Mouse (Mus musculus) spleen, adult 12 weeks (tissue): ENCODE results near the gene Srsf2.
"Not testable (repeated sequence)": the region's sequence is repeated elsewhere in the genome, so short reads cannot be mapped to it uniquely, and the experiment has no call there.

ENCODE experiments used
- DNase-seq: peaks from one replicate; pipeline ENCODE4 v3.0.0; 2022; ENCODE audit warnings: low spot score

Srsf2 gene

DNA sequence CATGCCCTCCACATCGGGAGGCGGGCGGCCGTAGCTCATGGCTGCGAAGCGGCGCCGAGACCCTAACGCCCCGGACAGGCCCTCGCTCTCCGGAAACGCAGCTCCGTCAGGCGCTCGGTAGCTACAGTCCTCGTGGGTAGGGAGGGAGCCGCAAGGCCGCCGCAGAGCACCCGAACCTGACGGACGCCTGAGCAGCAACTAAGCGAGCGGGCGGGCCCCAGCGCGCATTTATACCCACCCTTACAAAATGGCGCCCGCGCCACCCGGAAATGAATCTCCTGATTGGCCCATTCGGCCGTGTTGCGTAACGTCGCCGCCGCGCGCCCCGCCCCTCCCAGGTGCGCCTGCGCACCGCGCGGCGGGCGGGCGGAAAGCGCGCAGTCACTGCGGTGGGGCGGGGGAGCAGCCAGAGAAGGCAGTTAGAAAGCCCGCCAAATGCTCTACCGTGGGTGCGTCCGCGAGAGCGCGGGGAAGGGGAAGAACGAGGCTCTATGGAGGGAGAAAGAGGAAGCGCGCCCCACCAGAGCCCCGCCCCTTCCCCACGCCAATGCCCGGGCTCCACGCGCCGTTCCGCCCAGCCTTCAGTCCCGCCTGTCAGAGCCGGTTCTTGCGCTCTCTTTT lies at the start of gene Srsf2:
Gene Srsf2, minus strand, starts transcription at position 204 of the 621 bp plus-strand sequence.
- DNase-seq: peak; percentile 96

DNA sequence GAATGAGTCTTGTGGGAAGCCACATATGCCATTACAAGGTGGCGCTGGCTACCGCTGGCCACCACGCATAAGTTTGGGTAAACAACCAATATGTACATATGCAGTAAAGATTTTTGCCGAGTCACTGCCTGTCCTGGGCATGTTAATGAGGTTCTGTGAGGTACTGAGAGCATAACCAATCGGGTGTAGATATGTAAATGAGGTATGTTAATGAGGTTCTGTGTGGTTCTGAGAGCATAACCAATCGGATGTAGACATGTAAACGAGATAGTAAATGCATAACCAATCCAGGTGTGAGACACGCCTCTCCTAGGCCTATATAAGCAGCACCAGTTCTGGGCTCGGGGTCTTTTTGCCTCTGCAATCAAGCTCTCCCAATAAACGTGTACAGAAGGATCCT lies 49.7 kb upstream of the Srsf2 start:
- not testable (repeated sequence) for DNase-seq

DNA sequence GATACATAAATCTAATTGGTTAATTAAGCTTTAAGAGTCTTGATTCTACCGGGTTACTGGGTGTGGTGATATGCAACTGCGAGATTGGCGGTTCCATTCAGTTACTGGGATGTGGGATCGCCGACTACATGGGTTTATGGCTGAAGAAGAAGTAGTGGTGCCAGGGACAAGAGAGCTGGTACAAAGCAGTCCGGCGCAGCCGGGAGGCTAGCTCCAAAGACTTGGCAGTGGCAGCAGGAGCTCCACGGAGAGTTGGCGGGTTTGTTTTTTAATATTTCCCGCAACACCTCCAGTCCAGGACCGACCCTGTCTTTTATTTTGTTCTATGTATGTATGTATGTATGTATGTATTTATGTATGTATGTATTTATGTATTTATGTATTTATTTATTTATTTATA lies 46.4 kb upstream of the Srsf2 start:
- no peak for DNase-seq

DNA sequence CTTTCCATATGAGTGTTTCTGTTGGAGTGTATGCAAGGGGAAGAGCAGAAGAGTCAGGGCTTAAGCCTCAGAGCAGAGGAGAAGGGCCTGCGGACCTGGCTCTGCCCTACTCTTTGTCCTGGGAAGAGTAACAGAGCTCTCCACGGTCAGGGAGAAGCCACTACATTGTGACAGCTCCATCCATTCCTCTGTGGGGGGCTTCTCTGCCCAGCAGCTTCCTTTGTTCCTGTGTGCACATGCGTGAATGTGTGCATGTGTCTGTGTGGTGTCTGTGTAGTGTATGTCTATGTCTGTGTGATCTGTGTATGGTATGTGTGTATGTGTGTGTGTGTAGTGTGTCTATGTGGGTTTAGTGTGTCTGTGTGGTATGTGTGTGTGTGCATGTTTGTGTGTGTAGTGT lies 42.5 kb upstream of the Srsf2 start:
- no peak for DNase-seq

DNA sequence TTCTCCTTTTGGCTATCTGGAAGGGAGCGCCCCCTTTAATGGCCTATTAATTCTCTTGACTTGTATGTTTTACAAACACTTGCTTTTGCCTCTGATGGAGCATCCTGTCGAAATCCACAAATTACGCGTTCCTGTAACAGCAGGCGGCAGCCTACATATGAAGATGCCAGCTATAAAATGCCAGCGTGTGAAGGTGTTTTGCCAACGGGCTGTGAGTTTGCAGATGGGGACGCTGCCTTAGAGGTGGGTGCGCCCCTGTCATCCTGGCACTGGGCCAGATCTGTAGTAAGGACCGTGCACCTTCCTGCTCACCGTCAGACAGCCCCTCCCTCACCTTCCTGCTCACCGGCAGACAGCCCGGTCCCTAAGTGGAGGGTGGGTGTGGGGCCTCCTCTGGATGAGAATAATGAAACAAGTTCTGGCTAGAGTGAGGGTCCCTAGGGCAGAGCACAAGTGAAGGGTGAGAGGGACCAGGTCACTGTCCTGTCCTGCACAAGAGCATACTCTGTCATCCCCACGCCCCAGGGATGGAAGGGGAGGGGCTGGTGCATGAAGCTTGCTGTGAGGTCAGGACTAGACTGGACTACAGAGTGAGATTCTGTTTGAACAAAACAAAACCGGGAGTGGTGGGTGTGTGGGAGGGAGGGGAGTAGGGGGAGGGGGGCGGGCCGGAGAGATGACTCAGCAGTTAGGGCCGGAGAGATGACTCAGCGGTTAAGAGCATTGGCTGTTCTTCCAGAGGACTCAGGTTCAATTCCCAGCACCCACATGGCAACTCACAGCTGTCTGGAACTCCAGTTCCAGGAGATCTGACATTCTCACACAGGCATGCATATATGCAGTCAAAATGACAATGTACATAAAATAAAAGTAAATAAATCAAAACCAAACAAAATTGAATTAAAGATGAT lies 40.9 kb upstream of the Srsf2 start:
- no peak for DNase-seq

DNA sequence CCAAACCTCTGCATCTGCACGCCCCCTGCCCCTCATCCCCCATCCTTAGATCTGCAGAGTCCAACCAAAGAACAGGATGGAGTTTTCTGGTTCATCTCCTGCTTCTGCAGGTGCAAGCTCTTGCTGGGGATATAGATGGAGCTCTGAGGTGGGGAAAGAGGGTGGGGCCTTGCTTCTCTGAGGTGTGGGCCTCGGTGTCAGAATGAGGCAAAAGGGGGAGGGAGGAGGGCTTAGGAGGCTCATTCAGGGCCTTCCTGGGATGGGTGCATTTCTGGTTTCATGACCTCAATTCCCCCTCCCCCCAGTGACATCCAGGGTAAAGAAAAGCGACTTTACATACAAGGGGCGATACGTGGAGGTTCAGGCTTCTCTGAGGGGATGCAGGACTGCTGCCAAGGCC lies 34.2 kb upstream of the Srsf2 start:
- no peak for DNase-seq

DNA sequence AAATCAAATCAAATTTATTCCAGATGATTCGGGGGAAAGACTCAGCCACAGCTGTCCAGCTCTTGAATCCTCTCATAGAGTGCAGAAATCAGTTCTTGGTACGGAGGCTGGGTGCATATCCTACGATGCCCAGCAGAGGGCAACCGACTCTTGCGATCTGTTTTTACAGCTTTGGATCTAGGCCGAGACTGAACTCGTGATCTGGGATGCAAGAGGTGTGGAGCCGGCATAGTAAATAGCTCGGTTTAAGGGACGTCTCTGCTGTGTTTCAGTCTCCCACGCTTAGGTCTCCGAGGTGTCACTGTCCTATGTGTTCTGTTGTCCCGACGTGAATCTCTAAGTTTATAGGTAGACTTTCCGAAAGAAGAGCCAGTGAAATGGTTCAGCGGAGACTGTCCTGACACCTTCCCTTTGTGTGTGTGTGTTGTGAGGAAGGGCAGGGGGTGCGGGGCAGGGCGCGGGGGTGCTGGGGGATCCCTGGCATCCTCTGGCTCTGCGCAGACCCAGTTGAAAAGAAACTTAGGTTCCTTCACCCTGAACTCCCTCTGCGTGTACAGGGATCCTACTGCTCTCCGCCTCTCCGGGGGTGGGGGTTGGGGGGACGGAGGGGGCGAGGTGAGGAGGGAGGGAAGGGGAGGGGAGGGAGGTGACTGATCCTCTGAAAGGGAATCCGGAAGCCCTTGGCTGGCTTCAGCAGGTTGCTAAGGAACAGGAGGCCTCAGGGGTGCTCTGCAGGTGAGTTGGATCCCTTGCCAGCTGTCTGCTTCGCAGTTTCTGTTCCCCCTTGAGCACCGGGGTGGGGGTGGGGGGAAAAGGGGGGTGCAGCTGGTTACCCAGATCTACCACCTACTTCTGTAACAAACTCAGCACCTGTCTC lies 32.6 kb upstream of the Srsf2 start:
- peak; percentile 36 for DNase-seq

DNA sequence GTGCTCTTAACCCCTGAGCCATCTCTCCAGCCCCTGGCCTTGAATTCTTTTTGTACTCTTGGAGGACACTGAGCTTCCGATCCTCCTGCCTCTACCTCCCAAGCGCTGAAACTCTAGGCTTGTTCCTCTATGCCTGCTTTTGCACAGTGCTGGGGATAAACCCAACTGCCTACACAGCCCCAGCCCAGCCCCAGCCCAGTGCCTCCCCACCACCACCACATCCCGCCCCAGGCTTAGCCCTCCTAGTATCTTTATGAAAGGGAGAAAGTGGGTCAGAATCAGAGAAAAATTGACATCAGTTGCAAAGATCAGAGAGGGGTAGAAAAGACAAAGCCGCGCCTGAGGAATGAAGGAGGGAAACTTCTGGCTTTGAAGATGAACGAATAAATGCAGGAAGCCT lies 31.2 kb upstream of the Srsf2 start:
- no peak for DNase-seq

DNA sequence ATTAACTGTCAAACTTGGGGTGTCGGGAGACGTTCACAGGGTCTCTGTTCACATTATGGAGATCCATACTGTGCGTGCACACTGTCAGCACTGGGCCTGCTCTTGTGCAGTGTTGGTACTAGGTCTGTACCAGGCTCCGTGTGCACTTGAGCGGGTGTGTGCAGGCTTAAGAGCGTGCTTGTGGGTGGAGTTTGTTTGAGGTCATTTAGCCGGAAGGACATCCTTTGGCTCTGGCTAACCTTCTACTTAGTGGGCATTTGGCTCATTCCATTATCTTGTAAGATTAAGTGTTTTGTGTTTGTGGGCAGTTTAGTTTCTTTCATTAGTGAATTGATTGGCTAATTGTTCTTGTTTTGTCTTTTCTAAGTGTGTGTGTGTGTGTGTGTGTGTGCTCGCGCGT lies 29.6 kb upstream of the Srsf2 start:
- no peak for DNase-seq

DNA sequence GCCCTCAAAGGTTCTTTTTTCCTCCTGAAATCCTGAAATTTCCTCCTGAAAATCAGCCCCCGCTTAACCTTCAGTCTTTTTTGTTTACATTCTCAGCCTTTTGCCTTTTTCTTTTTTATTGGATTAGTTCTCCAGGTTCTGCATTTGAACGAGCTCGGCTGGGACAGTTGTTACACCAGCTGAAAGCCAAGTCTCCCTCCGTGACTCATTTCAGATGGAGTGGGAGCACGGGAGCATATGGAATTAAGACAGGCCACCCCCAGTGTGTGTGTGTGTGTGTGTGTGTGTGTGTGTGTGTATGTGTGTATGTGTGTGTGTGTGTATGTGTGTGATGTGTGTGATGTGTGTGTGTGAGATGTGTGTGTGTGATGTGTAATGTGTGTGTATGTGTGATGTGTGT lies 28.5 kb upstream of the Srsf2 start:
- no peak for DNase-seq

DNA sequence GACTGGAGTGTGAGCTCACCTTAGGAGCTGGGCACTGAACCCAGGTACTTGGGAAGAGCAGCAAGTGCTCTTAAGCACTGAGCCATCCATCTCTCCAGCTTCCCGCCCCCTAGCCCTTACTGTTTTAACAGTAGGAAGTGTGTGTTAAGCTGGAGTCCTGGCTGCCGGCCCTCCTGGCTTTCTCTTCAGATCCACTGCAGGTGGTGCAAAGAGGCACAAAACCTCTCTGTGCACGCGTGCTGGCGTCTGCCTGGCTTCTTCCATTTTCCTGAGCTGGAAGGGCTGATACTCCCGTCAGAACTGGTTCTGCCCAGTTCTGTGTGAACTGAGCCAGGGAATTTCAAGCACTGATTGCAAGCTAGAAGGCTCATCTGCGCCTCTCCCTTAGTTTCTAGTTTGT lies 27.9 kb upstream of the Srsf2 start:
- DNase-seq: no peak

DNA sequence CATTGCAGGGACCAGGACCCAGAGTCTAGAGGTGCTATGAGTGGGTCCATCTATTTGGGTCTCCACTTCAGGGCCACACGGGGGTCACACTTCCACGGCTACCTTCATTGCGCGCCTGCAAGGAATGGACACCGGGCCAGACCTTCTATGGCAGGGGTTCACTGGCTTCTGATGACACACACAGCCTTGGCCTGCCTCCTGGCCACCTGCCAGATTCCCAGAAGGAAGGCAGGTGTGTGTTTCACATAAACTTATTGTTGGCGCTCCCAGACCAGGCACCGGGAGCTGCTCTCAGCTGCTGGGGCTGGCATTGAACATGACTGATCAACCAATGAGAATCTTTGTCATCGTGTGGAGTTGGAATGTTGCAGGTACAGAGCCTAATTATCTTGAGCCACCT lies 25.6 kb upstream of the Srsf2 start:
- DNase-seq: no peak

DNA sequence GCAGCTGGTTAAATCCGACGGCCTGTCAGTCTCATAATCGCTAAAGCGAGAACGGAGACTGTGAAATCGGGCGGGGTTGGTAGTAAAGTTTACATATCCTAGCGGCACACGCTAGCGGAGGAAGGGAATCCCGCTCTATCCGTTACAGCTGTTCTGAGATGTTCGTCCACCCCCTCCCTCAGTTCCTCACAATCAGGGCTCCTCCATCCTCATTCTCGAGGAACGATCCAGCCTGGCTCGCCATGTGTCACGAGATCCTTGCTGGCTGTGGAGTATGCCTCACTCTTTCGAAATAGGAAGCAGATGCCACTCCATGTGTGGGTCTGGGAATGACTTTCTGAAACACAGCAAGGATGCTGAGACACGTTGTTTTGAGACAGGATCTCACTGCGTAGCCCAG lies 21.1 kb upstream of the Srsf2 start:
- no peak for DNase-seq

DNA sequence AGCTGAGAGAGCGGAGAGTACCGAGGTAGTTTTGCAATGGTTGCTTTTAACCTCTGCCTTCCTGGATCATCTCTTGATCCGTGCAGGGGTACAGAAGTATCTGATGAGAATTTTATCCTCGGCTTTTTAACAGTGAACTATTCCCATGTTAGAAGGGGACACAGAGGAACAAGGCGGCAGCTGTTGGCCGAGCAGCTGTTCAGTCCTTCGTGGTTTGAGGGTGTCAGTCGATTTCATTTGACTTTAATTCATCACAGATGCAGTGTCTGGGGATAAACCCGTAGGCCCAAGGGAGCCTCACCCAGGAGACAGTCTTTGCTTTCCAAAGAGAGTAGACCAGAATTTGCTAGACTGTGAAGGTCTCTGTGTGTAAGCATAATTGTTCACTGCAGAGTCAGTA lies 18.6 kb upstream of the Srsf2 start:
- DNase-seq: no peak

DNA sequence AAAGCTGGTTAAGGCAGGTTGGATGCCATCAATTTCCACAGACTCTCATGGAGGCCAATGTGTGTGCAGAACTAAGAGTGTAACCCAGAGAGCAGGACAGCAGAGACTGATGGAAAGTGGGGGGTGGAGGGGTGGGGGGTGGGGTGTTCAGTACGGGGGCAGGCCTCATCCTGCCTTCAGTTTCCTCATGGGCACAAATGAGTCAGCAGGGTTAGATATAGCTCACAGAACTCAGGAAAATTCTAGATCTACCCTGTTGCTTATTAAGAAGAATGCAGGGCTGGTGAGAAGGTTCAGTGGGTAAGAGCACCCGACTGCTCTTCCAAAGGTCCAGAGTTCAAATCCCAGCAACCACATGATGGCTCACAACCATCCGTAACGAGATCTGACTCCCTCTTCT lies 16.7 kb upstream of the Srsf2 start:
- DNase-seq: no peak

DNA sequence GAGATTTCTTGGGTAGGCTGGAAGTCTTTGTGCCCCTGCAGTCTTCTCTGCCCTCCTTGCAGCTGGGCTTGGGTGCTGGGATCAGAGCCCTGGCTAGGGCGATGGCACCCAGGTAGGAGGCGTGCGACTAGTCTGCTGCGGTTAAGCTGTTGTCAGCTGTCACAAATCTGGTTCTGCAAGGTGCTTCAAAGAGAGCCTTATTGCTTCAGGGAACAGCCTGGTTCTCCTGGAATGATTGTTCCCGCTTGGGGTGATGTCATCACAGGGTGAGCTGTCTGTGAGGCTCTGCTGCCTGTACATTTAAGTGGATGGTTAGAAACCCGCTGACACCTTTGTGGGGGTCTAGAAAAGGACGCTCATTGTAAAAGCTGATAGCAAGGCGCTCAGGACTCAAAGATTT lies 16.3 kb upstream of the Srsf2 start:
- no peak for DNase-seq

DNA sequence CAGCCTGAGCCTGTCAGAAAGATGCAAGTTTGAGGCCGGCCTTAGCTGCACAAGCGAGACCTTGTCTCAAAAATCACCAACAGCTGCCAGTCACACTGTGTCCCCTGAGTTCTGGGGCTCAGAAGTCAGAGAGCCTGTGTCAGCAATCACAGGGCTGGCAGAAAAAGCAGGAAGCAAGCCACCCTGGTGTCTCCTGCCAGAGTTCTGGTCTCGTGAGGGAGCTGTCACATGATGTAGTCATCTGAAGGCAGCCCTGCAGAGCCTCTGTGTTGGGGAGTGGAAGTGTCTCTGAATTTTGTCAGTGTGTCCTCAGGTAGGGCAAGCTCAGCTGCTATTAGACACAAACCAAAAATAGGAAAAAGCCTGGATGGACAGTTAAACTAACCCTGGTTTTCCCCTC lies 15.2 kb upstream of the Srsf2 start:
- DNase-seq: no peak

DNA sequence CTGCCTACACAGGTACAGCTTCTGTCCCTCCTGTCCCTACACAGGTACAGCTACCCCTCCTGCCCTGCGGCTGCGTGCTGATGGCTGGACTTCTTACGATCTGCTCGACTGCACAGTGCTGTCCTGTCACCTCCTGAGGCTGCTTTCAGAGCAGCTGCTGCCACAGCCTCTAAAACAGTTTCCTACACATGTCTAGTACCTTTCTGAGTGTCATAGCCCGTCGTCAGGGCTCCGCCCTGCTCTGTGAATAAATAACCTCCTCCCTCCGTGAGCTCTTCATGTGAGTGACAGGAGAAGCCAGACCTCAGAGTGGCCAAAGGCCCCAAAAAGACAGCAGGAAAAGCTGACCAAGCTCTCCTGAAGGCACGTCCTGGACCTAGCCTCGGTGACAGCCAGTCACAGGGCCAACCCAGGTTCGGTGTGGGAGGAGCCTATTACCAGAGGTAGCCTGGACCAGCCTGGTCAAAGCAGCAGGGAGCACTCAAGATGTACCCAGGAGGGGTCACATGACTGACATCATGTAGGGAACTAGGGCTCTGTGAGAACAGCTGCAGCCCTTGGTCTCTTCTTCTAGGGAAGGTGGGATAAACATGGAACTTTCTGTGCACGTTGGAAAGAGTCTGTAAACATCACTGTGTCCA lies 13.2 kb upstream of the Srsf2 start:
- DNase-seq: no peak

DNA sequence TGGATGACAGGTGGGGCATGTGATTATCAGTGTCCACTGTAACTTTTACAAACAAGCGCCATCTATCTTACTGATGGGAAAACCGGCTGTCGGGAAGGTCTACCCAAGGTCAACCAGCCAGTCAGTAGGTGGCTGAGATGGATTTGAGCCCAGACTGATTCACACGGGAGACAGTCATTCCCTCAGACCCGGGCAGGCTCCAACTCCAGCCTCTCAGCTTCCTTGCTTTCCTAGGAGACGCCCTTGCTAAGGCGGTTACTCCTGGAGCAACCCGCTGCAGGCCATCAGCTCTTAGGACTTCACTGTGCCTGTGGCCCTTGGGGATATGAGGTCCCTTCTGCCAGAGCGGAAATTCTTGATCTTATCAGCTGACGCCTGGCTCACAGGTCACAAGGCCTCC lies 11.6 kb upstream of the Srsf2 start:
- DNase-seq: no peak

DNA sequence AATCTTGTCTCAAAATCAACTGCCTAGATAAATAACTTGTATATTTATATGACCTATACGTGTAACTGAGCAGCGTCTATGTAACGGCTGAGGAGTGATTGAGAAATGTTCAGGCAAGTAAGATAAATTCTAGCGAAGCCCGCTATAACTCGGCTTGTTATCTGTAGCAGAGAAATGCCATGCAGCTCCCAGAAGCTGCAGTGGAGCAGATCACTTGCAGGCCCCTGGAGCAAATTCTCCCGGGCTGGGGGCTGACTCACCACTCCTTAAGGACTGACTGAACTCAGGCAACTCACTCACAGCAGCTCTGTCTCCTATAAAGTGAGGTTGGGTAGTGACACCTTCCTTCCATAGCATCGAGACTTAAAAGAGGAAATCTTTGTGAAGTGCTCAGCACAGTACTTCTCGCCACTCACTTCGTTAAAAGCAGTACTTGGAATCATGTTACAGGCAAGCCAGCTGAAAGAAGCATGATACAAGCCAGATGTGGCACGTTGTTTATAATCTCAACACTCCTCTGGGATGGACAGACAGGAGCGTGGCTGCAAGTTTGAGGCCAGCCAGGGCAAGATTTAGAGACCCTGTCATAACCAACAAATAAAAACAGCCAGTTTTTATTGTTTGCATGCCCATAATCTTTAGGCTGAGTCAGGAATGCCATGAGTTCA lies 4.4 kb upstream of the Srsf2 start:
- DNase-seq: no peak

DNA sequence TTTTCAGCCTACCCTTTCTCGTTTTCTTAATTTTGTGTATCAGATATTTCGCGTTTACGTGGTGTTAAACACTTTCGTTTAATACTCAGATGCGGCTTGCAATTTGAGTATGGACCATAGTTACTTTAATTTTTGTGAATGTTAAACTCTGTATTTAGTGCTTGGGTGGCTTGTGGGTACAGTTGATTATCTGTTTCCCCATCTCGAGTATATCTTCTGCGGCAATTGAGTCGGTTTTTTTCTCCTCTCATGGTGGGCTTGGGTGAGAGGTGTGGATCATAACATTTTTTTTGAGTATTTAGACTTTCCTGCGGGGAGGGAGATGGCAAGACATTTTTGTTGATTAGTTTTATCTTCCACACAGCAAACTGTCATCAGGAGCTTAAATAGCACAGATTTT lies 1.4 kb upstream of the Srsf2 start:
- no peak for DNase-seq

DNA sequence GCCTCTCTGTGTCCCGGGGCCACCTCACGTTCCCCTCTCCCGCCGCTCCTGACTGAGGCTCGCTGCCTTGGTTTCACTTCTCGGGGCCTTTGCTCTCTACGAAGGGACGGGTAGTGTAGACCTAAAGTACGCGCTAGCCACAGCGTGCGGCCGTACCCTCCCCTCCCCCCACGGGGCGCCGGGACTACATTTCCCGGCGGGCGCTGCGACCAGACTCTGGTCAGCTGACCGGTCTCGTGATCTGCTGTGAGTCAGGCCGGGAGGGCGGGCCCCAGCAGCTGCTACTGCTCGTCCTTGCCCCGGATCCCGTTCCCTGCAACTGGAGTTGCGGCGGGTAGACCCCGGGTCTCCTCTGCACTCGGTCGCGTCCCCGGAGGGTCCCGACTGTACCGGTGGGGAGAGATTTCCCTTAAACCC lies 626 bp upstream of the Srsf2 start:
- no peak for DNase-seq
